Mouse (Mus musculus) adrenal gland, postnatal 25 days (tissue): ENCODE data around the gene Polr2l. TPM values are rescaled to one million over a fixed set of nuclear protein-coding genes. Genes with fewer than 3 reads are reported as not detected.

Source experiments
- DNase-seq: peaks from one replicate; pipeline ENCODE4 v3.0.0; 2021; ENCODE audit warnings: mixed read lengths
- total RNA-seq: library from RNA; stranded (reverse); gene quantifications from 2 replicates; pipeline ENCODE4 v1.2.3, GENCODE M21; 2021

The Polr2l gene
- total RNA-seq, 1 experiment from 2014 or later = 102 TPM

DNA sequence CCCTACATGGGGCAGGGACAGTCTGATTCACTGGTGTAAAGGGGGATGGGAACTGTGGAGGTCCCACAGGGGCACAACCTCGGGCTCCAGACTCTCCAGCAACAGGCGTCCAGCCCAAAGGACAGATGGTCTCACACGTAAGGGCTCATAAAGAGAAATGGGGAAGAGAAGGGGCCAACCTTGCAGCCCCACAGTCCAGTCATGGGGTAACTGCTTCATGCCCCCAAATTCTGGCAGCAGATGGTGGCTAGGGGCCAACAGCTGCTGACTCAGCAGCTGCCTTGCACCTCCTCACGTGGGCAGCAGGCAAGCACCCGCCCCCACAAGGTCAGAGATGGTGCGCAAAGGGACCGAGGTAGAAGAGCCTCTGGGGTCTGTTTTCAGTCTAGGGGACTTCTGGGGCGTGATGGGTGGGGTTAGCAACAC lies 42.7 kb downstream of the Polr2l start:
- DNase-seq = peak; percentile 86

DNA sequence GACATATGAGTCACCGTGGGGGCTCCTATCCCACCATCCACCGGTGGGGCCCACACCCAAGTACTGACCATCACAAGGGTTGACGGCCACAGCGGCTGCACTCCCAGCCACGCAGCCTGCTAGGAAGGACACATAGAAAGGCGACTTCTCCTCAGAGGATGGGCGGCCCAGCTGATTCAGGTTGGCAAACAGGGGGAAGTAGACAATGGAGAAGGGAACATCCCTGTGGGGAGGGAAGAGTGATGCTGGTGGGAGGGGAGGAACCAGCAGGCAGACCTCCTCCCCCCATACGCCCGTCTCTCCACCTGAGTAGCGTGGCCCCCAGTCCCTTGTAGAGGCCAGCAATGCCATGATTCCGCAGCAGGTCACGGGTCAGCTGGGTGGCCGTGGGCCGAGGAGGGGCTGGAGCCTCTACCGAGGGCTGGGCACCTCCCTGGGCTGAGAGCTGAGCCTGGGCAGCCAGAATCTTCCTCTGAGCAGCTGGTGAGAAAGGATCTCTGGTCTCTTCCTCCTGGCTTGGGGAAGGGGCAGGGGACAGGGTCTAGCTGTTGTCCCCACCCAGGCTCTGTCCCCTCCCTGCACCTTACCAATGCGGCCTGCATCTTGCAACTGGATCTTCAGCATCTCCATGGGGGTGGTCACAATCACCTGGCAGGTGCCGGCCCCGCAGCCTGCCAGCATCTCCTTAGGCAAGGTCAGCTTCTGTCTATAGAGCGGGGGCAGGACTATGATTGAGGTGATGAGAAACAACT lies 43.3 kb downstream of the Polr2l start:
- DNase-seq = no peak

DNA sequence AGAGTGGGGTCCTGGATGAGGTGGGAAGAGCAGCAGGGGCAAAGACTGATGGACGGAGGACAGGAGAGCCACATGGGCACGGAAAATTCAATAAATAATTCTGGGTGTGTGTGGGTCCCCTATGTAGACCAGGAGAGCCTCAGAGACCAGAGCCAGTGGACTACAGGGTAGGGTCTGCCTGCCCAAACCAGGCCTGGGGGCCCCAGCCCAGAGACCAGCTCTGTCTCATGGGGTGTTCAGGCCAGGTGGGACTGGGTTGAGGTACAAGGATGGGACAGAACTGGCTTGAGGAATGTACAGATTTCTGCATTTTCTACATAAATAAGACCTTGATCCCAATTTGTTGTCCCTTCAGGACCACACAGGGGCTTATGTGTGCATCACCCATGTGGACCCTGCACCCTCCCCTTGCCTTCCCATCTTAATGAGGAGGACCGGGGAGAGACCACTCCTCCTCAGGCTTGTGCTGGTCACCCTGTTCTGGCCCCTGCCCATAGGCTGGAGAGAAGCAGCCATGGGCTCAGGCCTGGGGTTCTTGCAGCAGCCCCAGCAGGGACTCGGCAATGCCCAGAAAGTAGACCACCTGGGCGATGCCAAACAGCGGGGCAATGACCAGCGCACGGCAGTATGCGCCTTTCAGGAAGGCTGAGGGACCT lies 44.2 kb downstream of the Polr2l start:
- DNase-seq = no peak

DNA sequence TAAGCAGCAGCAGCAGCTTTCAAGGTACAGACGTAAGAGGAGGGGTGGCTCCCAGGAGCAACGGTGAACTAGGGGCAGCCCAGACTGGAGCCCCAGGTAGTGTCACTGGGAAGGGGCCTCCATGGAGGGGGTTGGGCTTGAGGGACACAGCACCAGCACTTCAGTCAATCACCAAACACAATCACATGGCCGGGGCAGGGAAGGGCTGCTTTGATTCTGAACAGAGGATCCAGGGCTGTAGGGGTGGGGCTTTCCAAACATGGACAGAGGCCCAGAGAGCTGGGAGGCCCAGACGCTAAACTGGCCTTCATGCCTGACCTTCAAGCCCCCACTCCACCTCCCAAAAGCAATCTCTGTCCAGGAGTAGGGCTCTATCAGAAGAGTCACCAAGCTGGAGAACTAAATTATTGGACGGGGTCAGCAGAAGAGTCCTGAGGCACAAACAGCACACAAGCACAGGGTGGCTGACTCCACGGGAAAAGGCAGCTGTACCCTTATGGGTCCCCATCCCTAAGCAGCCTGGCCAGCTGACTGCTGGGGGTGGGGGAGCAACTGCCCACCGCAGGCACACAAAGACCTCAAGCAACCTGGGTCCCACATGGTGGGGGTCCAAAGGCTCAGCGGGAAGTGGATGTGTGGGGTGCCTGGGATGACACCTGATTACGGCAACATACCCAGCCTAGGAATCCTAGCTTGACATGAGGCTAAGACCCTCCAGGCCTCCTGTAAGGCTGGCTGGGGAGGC lies 44.9 kb downstream of the Polr2l start:
- no peak for DNase-seq

DNA sequence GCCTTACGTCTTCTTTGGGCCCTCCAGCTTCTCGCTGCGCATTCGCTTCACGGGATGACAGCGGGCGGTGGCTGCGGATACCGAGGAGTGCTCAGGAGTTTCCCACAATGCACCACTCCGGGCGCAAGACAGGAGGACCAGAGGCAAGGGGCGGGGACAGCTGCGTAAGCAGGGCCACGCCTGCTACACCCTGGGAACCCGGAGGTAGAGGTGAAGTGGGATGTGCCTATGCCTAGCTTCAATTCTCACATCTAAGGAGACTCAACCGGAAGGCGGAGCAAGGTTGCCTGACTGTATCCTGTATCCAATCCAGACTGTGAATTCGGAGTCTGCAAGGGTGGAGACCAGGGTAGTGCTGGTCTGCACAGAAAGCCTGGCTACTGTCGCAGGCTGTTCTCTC lies 45.6 kb downstream of the Polr2l start, which contains the start of gene Cend1:
TSS of gene Cend1 (minus strand) at position 182 of the 400 bp plus-strand sequence.
- DNase-seq = peak; percentile 45

DNA sequence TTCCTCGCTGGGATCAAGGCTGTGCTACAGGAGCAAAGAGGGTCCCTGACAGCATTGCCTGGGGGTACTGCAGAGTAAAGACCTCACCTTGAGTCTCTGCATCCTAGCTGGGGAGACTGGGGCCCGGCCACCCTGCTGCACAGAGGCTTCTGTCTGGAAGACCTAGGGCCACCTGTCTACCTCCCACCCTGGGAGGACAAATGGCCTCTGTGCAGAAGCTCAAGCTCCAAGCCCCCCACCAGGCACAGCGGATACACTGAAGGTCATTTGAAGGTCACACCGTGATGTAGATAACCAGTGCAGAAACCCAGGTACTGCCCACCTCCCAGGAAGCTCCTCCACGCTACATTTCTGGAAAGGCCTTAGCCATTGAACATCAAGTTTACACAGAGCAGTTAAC lies 46.2 kb downstream of the Polr2l start:
- DNase-seq = no peak

DNA sequence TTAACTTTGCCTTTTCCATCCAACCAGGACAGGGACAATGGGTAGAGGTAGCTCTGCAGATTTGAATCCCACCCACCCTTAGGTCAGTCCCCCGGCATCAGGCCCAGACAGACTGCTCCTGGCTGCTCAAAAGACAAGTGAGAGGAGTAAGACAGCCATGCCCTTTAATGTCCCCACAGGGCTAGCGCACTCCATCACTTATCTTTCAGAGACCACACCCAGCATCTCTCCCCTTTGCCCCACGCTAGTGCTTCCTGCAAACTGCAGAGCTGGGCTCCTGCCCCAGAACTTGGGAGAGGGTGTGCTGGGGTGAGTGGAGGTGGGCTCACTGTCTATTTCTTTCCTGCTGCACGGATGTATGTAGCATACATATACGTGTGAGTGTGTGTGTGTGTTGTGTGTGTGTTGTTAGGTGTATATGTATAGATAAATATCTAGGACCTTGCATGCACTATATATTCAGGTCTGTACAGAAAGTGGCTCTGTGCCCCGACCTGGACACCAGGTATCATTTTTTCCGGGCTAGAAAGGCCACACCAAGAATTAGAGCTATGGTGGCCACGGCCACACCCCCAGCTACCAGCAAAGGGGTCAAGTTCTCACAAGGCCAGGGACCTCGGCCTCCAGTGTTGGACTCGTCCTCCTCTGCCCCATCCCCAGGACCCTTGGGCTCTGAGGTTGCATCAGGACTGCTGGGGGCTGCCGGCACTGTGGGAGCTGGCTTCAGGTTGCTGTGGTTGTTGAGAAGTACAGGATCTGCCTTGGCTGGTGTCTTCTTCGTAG lies 47.8 kb downstream of the Polr2l start:
- DNase-seq = no peak

DNA sequence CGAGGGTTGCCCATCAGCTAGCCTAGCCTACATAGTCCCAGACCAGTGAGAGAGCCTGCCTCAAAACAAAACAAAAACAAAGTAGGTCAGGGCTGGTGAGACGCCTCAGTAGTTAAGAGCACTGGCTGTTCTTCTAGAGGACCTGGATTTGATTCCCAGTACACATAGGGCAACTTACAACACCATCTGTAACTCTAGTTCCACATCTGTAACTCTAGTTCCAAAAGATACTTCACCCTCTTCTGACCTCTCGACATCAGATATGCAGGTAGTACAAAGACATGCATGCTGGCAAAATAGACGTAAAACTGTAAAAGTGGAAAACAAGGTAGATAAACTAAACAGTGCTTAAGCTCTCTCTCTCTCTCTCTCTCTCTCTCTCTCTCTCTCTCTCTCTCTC lies 51.1 kb downstream of the Polr2l start:
- no peak for DNase-seq

Other genes starting within 250 kb of the Polr2l start
- gene Phrf1, start 246.3 kb downstream of the Polr2l start, total RNA-seq = 83.3 and 83.9 TPM in 2 replicates
- 7.8 and 10.4 TPM in 2 replicates for gene Irf7, start 208.7 kb downstream of the Polr2l start, total RNA-seq
- 14.4 and 16.5 TPM in 2 replicates for gene Cdhr5, start 198.3 kb downstream of the Polr2l start, total RNA-seq
- gene Sct, start 196.0 kb downstream of the Polr2l start, total RNA-seq = not detected in 2 replicates
- gene Drd4, start 183.1 kb downstream of the Polr2l start, total RNA-seq = not detected in 2 replicates
- gene Deaf1, start 147.4 kb downstream of the Polr2l start, total RNA-seq = 33.8 and 45.4 TPM in 2 replicates
- gene Tmem80, start 147.4 kb downstream of the Polr2l start, total RNA-seq = 34.1 and 43.2 TPM in 2 replicates
- 1.6 and 2.6 TPM in 2 replicates for gene Eps8l2, start 136.3 kb downstream of the Polr2l start, total RNA-seq
- 629 and 681 TPM in 2 replicates for gene Taldo1, start 82.9 kb downstream of the Polr2l start, total RNA-seq
- 35.6 and 58.9 TPM in 2 replicates for gene Gatd1, start 61.0 kb downstream of the Polr2l start, total RNA-seq
- gene Cend1, start 45.6 kb downstream of the Polr2l start, total RNA-seq = 0.57 and 1.3 TPM in 2 replicates
- 95.6 and 102 TPM in 2 replicates for gene Slc25a22, start 37.2 kb downstream of the Polr2l start, total RNA-seq
- gene Pidd1, start 31.1 kb downstream of the Polr2l start, total RNA-seq = 3.0 and 3.3 TPM in 2 replicates
- gene Rplp2, start 27.8 kb downstream of the Polr2l start, total RNA-seq = 917 and 919 TPM in 2 replicates
- gene Pnpla2, start 19.9 kb downstream of the Polr2l start, total RNA-seq = 538 and 617 TPM in 2 replicates
- 9.9 and 13.5 TPM in 2 replicates for gene Cracr2b, start 14.0 kb downstream of the Polr2l start, total RNA-seq
- gene Cd151, start 7.7 kb downstream of the Polr2l start, total RNA-seq = 287 and 310 TPM in 2 replicates
- gene Tspan4, start 108 bp upstream of the Polr2l start, total RNA-seq = 70.9 and 99.3 TPM in 2 replicates
- gene Chid1, start 64.7 kb upstream of the Polr2l start, total RNA-seq = 50.5 and 57.8 TPM in 2 replicates
- gene Ap2a2, start 87.0 kb upstream of the Polr2l start, total RNA-seq = 53.4 and 53.8 TPM in 2 replicates
- not detected in 2 replicates for gene Muc6, start 180.2 kb upstream of the Polr2l start, total RNA-seq
- gene Muc2, start 215.2 kb upstream of the Polr2l start, total RNA-seq = 0.24 TPM in 1 of 2 replicates, not detected in the other